In the genomic region with DNA sequence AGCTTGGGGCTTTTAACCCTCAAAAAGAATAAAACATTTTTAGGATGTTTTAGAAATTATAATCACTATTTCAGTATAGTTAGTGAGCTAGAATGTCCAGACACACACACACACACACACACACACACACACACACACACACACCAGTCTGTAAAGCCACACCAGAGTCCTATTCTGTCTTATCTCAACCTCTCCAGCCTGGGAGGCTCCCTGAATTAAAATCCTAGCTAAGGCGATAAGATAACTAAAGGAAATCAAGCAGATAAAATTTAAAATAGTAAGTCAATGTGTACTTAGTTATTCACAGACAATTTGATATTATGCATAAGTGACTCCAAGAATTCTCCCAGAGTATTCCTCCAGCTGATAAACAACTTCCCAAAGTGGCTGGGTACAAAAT, we compare ENCODE assay signal across 23 mouse cellular contexts.
DNase-seq lines count a peak whose midpoint lies in the region; ATAC-seq and TF ChIP-seq lines count a peak whose summit lies in the region.
"Had no signal": no experiment of that assay in that cellular context is flagged by ENCODE, and none has a peak within 500 bp of the region (broad histone marks: within the 10 kb centered on the region; RNA-seq: fewer than 3 reads in every experiment).

No protein-coding gene starts in this region.

- H3K36me3 ChIP-seq in liver, embryonic 14.5 days (replicated peaks; ENCODE audit: control insufficient read depth, insufficient read depth, low read depth) = no peaks in the 10 kb centered on the region
- no peaks in the 10 kb centered on the region for H3K36me3 ChIP-seq in midbrain, embryonic 11.5 days (ENCODE audit: control insufficient read depth, insufficient read depth, low read length)
- no peaks in the 10 kb centered on the region for H3K36me3 ChIP-seq in midbrain, embryonic 10.5 days
- H3K36me3 ChIP-seq in midbrain, embryonic 12.5 days = no peaks in the 10 kb centered on the region
- no peaks in the 10 kb centered on the region for H3K36me3 ChIP-seq in midbrain, embryonic 13.5 days
- peaks cover 0 to 6% of the 10 kb centered on the region in 2 experiments; a peak in 2 of 4 replicates for H3K36me3 ChIP-seq in MEL (ENCODE audit: control insufficient read depth in 1 of 2, insufficient read depth in 2 of 2, low read length in 2 of 2)
- H3K36me3 ChIP-seq: G1E had no signal

- no peak for TF ChIP-seq CTCF in liver, embryonic 14.5 days (IDR thresholded peaks at IDR 0.05; ENCODE audit: low read depth)
- no peak for TF ChIP-seq CTCF in MEL (IDR thresholded peaks at IDR 0.05 in 2 of 3, conservative IDR thresholded peaks at IDR 0.05 in 1 of 3; ENCODE audit: control insufficient read depth in 1 of 3, insufficient read depth in 1 of 3, low read depth in 2 of 3, low read length in 3 of 3, poor library complexity in 1 of 3, severe bottlenecking in 1 of 3)

- H3K27ac ChIP-seq in liver, embryonic 14.5 days = no peak overlapping the region
- no peak overlapping the region for H3K27ac ChIP-seq in midbrain, embryonic 11.5 days (ENCODE audit: low read depth, low read length)
- no peak overlapping the region for H3K27ac ChIP-seq in midbrain, embryonic 10.5 days (replicated peaks)
- no peak overlapping the region for H3K27ac ChIP-seq in midbrain, embryonic 12.5 days (replicated peaks)
- H3K27ac ChIP-seq in midbrain, embryonic 13.5 days = no peak overlapping the region
- no peak overlapping the region for H3K27ac ChIP-seq in MEL (ENCODE audit: control insufficient read depth, low read depth, low read length)

- H3K9me3 ChIP-seq in liver, embryonic 14.5 days (ENCODE audit: control insufficient read depth, low read length) = no peaks in the 10 kb centered on the region
- H3K9me3 ChIP-seq in midbrain, embryonic 11.5 days (ENCODE audit: control insufficient read depth, low read length) = no peaks in the 10 kb centered on the region
- no peaks in the 10 kb centered on the region for H3K9me3 ChIP-seq in midbrain, embryonic 10.5 days (replicated peaks)
- H3K9me3 ChIP-seq in midbrain, embryonic 12.5 days = no peaks in the 10 kb centered on the region
- H3K9me3 ChIP-seq in midbrain, embryonic 13.5 days = no peaks in the 10 kb centered on the region
- H3K9me3 ChIP-seq in MEL (replicated peaks; ENCODE audit: insufficient read depth, low read length) = no peaks in the 10 kb centered on the region
- H3K9me3 ChIP-seq: G1E had no signal

- TF ChIP-seq RAD21 in MEL (IDR thresholded peaks at IDR 0.05; ENCODE audit: low read depth, low read length) = no peak

- H3K79me2 ChIP-seq in MEL (ENCODE audit: control insufficient read depth, insufficient read depth, low read length, poor library complexity) = no peaks in the 10 kb centered on the region

- H3K27me3 ChIP-seq in liver, embryonic 14.5 days (ENCODE audit: control insufficient read depth, insufficient read depth, low read length) = no peaks in the 10 kb centered on the region
- no peaks in the 10 kb centered on the region for H3K27me3 ChIP-seq in midbrain, embryonic 11.5 days (ENCODE audit: control insufficient read depth, insufficient read depth, low read length)
- H3K27me3 ChIP-seq in midbrain, embryonic 10.5 days (ENCODE audit: low read depth, poor library complexity, severe bottlenecking) = no peaks in the 10 kb centered on the region
- H3K27me3 ChIP-seq in midbrain, embryonic 12.5 days = no peaks in the 10 kb centered on the region
- no peaks in the 10 kb centered on the region for H3K27me3 ChIP-seq in midbrain, embryonic 13.5 days
- H3K27me3 ChIP-seq in MEL (ENCODE audit: control insufficient read depth in 1 of 2, insufficient read depth in 2 of 2, low read length in 2 of 2) = no peaks in the 10 kb centered on the region
- H3K27me3 ChIP-seq: CH12.LX, Patski had no signal

- H3K4me2 ChIP-seq in liver, embryonic 14.5 days (ENCODE audit: low read depth) = peak overlapping the region; percentile 11; the same call in 1 of the 2 replicates
- H3K4me2 ChIP-seq in midbrain, embryonic 11.5 days = no peak overlapping the region
- H3K4me2 ChIP-seq in midbrain, embryonic 12.5 days (replicated peaks) = no peak overlapping the region
- no peak overlapping the region for H3K4me2 ChIP-seq in midbrain, embryonic 13.5 days (replicated peaks)

- peaks cover 0 to 5% of the 10 kb centered on the region in 2 experiments; a peak in 3 of 4 replicates for H3K4me1 ChIP-seq in liver, embryonic 14.5 days (replicated peaks; ENCODE audit: control insufficient read depth in 2 of 2, insufficient read depth in 2 of 2, low read length in 1 of 2)
- no peaks in the 10 kb centered on the region for H3K4me1 ChIP-seq in midbrain, embryonic 11.5 days (ENCODE audit: control insufficient read depth, insufficient read depth, low read length)
- H3K4me1 ChIP-seq in midbrain, embryonic 10.5 days = no peaks in the 10 kb centered on the region
- no peaks in the 10 kb centered on the region for H3K4me1 ChIP-seq in midbrain, embryonic 12.5 days
- no peaks in the 10 kb centered on the region for H3K4me1 ChIP-seq in midbrain, embryonic 13.5 days (replicated peaks)
- peaks cover 0 to 8% of the 10 kb centered on the region in 2 experiments; a peak in 3 of 4 replicates for H3K4me1 ChIP-seq in MEL (ENCODE audit: control insufficient read depth in 1 of 2, insufficient read depth in 2 of 2, low read length in 2 of 2)

- 0 out of 2 replicates have a peak, but pooled peaks have one; percentile 41 for TF ChIP-seq EP300 in liver, embryonic 14.5 days (IDR thresholded peaks at IDR 0.05; ENCODE audit: low read depth)
- peak in 1 of 2 experiments; percentile 56; a peak in 1 of 4 replicates for TF ChIP-seq EP300 in MEL (IDR thresholded peaks at IDR 0.05; ENCODE audit: low read depth in 1 of 2, low read length in 2 of 2)

- no peak overlapping the region for H3K4me3 ChIP-seq in liver, embryonic 14.5 days (ENCODE audit: insufficient read depth in 1 of 2, low read depth in 2 of 2, low read length in 2 of 2)
- no peak overlapping the region for H3K4me3 ChIP-seq in midbrain, embryonic 11.5 days (ENCODE audit: low read depth, low read length)
- no peak overlapping the region for H3K4me3 ChIP-seq in midbrain, embryonic 10.5 days
- H3K4me3 ChIP-seq in midbrain, embryonic 12.5 days = no peak overlapping the region
- H3K4me3 ChIP-seq in midbrain, embryonic 13.5 days (replicated peaks) = no peak overlapping the region
- no peak overlapping the region for H3K4me3 ChIP-seq in MEL (ENCODE audit: control insufficient read depth in 1 of 2, insufficient read depth in 1 of 2, low read depth in 2 of 2, low read length in 2 of 2)

- ATAC-seq in liver, embryonic 14.5 days (ENCODE audit: insufficient read depth) = no peak
- ATAC-seq in midbrain, embryonic 11.5 days (ENCODE audit: low FRiP score) = 0 out of 2 replicates have a peak, but pooled peaks have one; percentile 27
- ATAC-seq in midbrain, embryonic 12.5 days (ENCODE audit: low FRiP score, low read depth) = 0 out of 2 replicates have a peak, but pooled peaks have one; percentile 30
- no peak for ATAC-seq in midbrain, embryonic 13.5 days
- ATAC-seq: activated CD4-positive, CD25-positive, alpha-beta regulatory T cell, adult 4 months; CD4-positive, CD25-positive, alpha-beta regulatory T cell, adult 4 months; Patski had no signal

- no peak overlapping the region for H3K9ac ChIP-seq in liver, embryonic 14.5 days (replicated peaks)
- H3K9ac ChIP-seq in midbrain, embryonic 11.5 days (ENCODE audit: low read length) = no peak overlapping the region
- no peak overlapping the region for H3K9ac ChIP-seq in midbrain, embryonic 12.5 days (replicated peaks)
- H3K9ac ChIP-seq in midbrain, embryonic 13.5 days (replicated peaks) = no peak overlapping the region
- H3K9ac ChIP-seq in MEL (ENCODE audit: control insufficient read depth, low read depth, low read length, poor library complexity, severe bottlenecking) = no peak overlapping the region

- WGBS in liver, embryonic 14.5 days (ENCODE audit: insufficient replicate concordance) = 60% methylated on average over 1 of the region's 1 CpGs
- 60% methylated on average over 1 of the region's 1 CpGs for WGBS in midbrain, embryonic 11.5 days
- 74% methylated on average over 1 of the region's 1 CpGs for WGBS in midbrain, embryonic 10.5 days
- WGBS in midbrain, embryonic 12.5 days = 83% methylated on average over 1 of the region's 1 CpGs
- 51% methylated on average over 1 of the region's 1 CpGs for WGBS in midbrain, embryonic 13.5 days

- TF ChIP-seq POLR2A in MEL (IDR thresholded peaks at IDR 0.05; ENCODE audit: control insufficient read depth in 1 of 2, insufficient read depth in 1 of 2, low read depth in 1 of 2, low read length in 2 of 2, poor library complexity in 1 of 2) = no peak

- DNase-seq in liver, embryonic 14.5 days (ENCODE audit: low read depth in 3 of 3, low spot score in 3 of 3) = no peak
- DNase-seq in liver (no peak), MEL (ENCODE audit: low read depth, low spot score) (no peak)
- DNase-seq in midbrain, embryonic 11.5 days (ENCODE audit: low spot score, missing footprints) = no peak
- DNase-seq in midbrain, embryonic 10.5 days (ENCODE audit: low spot score) = no peak
- DNase-seq in urinary bladder, postnatal 25 days (ENCODE audit: low spot score) = no peak
- DNase-seq: adrenal gland, adult 2 months; adrenal gland, adult 8-10 months; adrenal gland, postnatal 10 days; adrenal gland, postnatal 14 days; adrenal gland, postnatal 25 days; adrenal gland, postnatal 36 days; B cell, adult 2 months; cerebellum, adult 11 months; cerebellum, adult 11-12 months; cerebellum, adult 18-20 months had no signal

TF ChIP-seq in MEL, 35 proteins besides CTCF, POLR2A, EP300 and RAD21:
- TF ChIP-seq JUND (IDR thresholded peaks at IDR 0.05; ENCODE audit: low read depth, low read length) (no peak), TCF12 (IDR thresholded peaks at IDR 0.05; ENCODE audit: low read depth, low read length) (peak; percentile 58; the same call in 1 of the 2 replicates), GATA1 (IDR thresholded peaks at IDR 0.05; ENCODE audit: low read depth, low read length) (peak; percentile 45; the same call in 1 of the 2 replicates)

Comparison
In these comparisons a context has a peak if more than half of its experiments do, and no peak if none do; other contexts are left out.
1. ATAC-seq: peak in midbrain, embryonic 11.5 days (single experiment) and midbrain, embryonic 12.5 days (single experiment); none in liver, embryonic 14.5 days (single experiment) and midbrain, embryonic 13.5 days (single experiment).